Mouse (Mus musculus) layer of hippocampus, adult 2 months (tissue): ENCODE results near the gene P2ry13. TPM values are rescaled to one million over a fixed set of nuclear protein-coding genes. Genes with fewer than 3 reads are reported as not detected.

Source experiments
- DNase-seq, 2 experiments: peaks; one replicate each; pipeline ENCODE4 v3.0.0; 2022; ENCODE audit warnings: low spot score in 2 of 2
- H3K27ac ChIP-seq: fragments of 200-600 bp; 2 replicates; pipeline ENCODE4 v1.8.1; 2022
- H3K4me3 ChIP-seq: fragments of 200-600 bp; 2 replicates; pipeline ENCODE4 v1.8.1; 2022; ENCODE audit warnings: mild to moderate bottlenecking
- CTCF ChIP-seq: fragments of 200-600 bp; conservative IDR thresholded peaks from 2 replicates; pipeline ENCODE4 v1.8.1; 2022; ENCODE audit warnings: antibody characterized with exemption, mild to moderate bottlenecking, moderate library complexity
- total RNA-seq, 2 experiments: library from RNA; stranded (reverse); gene quantifications; 2 replicates each; pipeline ENCODE4 v1.2.3; 2021

Gene P2ry13
- total RNA-seq, 2 experiments from 2014 or later: 9.4 to 10.1 TPM

DNA sequence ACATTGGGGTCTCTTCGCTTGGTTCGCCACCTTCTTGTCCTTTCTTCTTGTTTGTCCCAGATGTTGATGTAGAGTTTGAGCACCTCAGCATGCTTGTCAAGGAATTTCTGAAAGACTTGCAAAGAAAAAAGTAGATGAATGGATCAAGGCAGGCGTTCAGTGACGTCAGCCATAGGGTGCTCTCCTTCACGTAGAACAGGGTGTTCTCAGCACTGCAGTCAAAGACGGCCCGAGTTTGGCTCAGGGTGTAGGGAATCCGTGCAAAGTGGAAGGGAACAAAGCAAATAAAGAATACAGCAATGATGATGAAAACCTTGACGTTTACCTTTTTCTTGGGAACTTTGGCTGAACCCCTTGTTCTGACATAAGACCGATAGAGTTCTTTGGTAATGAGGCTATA is 6.5 kb upstream of the P2ry13 start:
- no peak for DNase-seq
- no peak for TF ChIP-seq CTCF
- no peak overlapping the region for H3K27ac ChIP-seq
- H3K4me3 ChIP-seq: no peak overlapping the region

DNA sequence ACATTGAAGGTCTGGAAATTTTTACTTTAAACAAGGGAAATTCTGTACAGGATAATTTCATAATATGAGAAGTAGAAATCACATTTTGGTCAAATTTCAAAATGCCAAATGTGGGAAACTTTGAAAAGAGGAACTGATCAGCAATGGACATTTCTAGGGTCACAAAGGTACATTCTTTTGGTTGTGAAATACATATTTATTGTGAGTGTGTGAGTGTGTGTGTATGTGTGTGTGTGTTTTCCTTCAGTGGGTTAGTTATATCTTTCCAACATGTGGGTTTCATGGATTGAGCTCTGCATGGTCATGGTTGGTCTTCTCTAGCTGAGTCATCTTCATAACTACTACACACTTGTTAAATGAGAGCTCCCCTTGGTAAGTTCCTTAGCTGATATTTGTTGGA is 1.7 kb upstream of the P2ry13 start:
- H3K4me3 ChIP-seq: no peak overlapping the region
- no peak overlapping the region for H3K27ac ChIP-seq
- no peak for DNase-seq
- TF ChIP-seq CTCF: no peak

GRCm38 (mm10) chr3:59211784-59212183 is 1.1 kb upstream of the P2ry13 start:
- no peak for DNase-seq
- Histone ChIP-seq H3K27ac (peak overlapping the region; percentile 28; the same call in 1 of the 2 replicates), H3K4me3 (no peak overlapping the region)
- no peak for TF ChIP-seq CTCF

DNA sequence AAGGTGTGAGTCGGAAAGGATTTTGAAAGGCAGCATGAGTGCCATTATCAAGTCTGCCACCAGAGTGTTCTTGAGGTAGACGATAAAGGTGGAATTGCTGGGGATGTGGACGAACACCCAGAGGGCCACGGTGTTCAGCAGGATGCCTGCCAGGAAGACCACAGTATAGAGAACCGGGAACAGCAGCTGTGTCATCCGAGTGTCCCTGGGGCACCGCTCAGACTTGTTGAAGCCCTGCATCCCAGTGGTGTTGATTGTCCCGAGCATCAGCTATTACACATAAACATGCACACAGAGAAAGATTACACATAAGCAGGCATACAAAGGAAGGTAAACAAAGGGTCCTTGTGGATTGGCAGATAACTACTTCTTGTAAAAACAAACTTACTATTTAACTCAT is 593 bp downstream of the P2ry13 start:
- H3K4me3 ChIP-seq: peak overlapping the region; percentile 9; the same call in 1 of the 2 replicates
- DNase-seq: no peak
- 0 out of 2 replicates have a peak, but pooled peaks have one; percentile 13 for TF ChIP-seq CTCF
- H3K27ac ChIP-seq: peak overlapping the region; percentile 7; the same call in 1 of the 2 replicates

DNA sequence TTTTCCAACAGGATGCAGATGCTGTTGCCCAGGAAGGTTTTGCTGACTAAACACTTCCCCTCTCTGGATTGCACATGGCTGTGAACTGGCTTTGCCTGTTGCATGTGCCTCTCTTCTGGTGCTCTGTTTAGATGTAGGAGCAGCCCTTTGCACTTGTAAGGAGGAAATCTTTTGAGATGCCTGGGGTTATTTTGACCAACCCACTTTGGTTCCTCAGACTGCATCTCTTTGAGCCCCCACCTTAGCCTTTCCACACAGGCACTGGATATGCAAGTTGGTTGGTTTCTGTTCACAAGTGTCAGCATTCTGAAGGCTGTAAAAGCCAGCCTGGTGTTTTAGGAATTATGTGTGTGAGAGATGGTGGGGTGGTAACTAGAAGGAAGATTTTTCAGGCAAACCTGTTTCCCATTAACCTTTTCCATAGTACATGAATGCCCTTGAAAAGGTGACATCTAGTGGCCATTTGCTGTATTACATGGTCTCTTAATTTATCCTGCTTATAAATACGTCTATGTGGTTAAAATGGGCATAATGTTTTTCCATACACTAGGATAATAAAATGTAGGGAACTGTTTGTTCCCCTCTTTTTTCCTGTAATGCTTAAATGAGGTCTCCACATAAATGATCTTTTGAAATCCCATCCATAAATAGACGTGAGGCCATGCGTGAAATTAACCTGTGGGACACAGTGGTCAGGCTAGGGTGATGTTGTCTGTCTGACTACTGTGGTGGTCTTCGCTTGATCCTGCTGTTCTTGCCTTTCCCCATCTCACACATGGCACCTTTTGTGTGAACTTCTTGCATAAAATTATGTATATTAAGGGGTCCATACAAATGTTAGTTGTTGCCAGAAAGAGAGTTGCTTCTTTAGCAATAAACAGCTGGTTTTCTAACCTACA is 1.8 kb downstream of the P2ry13 start:
- DNase-seq: peak; percentile 48 to 72
- H3K27ac ChIP-seq: peak overlapping the region; percentile 53
- peak; percentile 98 for TF ChIP-seq CTCF
- H3K4me3 ChIP-seq: no peak overlapping the region; the same call in 1 of the 2 replicates

- no peak for DNase-seq
- Histone ChIP-seq H3K4me3 (no peak overlapping the region), H3K27ac (no peak overlapping the region)
- TF ChIP-seq CTCF: no peak
These were observed 4.7 kb downstream of the P2ry13 start for GRCm38 (mm10) chr3:59205941-59206340.

- TF ChIP-seq CTCF: no peak
- no peak overlapping the region for H3K4me3 ChIP-seq
These were observed 5.8 kb downstream of the P2ry13 start for GRCm38 (mm10) chr3:59204719-59205503.

DNA sequence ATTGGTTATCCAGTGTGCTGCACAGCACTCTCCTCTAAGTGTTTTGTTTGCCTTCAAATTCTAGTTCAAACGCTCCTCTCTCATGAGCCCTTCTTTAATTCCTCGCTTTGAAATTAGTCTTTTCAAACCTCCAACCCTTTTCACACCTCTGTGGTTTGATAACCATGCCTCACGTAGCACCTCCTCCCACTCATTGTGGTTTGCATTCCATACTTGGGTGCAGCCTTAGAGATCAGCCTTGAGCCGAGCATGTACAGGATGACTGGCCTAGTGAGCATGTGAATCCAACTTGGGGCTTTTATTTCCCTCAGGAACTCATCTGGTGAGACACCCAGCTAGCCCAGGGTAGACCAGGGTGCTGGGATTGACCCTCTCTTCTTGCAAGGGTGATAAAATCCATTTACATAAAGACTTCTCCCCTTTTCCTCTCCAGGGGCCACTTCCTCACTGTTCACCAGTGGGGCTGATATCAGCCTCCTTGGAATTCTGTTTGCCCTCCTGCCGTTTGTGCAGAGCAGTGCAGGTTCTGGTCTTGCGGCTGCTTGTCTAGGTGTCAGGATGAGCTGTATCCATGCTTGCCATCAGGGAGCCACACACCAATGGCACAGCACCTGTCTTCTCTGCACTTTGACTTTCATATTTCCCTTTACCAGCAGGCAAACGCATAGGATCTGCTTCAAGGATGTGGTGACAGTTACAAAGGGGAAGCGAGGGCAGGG is 6.7 kb downstream of the P2ry13 start:
- Histone ChIP-seq H3K27ac (no peak overlapping the region), H3K4me3 (no peak overlapping the region)
- DNase-seq: no peak
- no peak for TF ChIP-seq CTCF

More at GRCm38 (mm10) chr3:59204719-59205503, 5.8 kb downstream of the P2ry13 start:
- H3K27ac ChIP-seq: no peak overlapping the region
- no peak for DNase-seq

- H3K4me3 ChIP-seq: no peak overlapping the region
- DNase-seq: no peak
- no peak overlapping the region for H3K27ac ChIP-seq
- no peak for TF ChIP-seq CTCF
These were observed 13.2 kb downstream of the P2ry13 start for GRCm38 (mm10) chr3:59197329-59197948.

DNA sequence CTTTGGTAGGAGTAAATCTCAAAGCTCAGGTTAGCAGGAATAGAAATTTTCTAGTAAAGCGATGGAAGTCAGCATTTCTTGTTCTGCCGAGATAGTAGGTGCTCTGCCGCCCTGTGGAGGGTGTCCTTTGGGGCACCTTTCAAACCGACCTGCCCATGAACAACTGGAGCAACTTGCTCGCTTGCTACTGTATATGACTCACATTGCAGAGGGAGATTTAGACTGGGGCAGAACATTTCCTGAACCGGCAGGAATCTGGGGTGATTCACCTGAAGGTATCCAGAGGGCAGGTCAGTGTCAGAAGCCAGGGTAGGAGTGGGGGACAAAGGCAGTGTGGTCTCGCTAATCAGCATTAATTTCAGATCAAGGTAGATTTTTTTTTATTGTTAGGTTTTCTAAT is 15.7 kb downstream of the P2ry13 start, which contains the start of gene Gpr87:
Gene Gpr87, minus strand, starts transcription at position 167 of the 400 bp plus-strand sequence.
- Histone ChIP-seq H3K27ac (no peak within 1 kb of the TSS), H3K4me3 (no peak within 1 kb of the TSS)
- no peak for TF ChIP-seq CTCF
- DNase-seq: no peak

DNA sequence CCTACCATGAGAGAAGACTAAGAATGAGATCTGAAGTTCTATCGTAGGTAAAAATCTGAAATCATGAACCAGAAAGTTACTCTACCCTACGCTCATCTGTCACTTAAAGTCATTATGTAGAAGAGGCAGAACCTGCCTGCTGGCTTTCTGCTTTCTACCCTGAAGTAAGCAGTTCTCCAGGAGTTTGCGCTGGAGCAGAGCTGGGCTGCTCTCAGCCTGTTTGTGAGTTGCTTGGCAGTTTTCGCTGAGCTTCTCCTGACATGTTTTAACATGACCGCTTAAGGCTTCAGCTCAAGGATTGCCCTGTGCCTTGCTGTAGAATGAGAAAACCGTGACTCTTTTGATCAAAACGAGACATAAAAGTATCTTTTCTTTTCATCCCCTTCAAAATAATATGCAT is 16.6 kb downstream of the P2ry13 start:
- H3K4me3 ChIP-seq: no peak overlapping the region
- no peak overlapping the region for H3K27ac ChIP-seq
- TF ChIP-seq CTCF: no peak
- no peak for DNase-seq

GRCm38 (mm10) chr3:59191674-59192073 is 19.0 kb downstream of the P2ry13 start:
- Histone ChIP-seq H3K27ac (no peak overlapping the region), H3K4me3 (no peak overlapping the region)
- TF ChIP-seq CTCF: no peak
- DNase-seq: no peak
